Mouse (Mus musculus) heart, embryonic 14.5 days (tissue): ENCODE measurements at regions not wholly inside any gene's neighbourhood (a gene's known extent, or its start where the extent isn't known, plus 50 kb on each side); places are given as distances from the start of the nearest gene placed in this dataset.

Source experiments
- ATAC-seq: fragments of 200-750 bp; cut with Nextera tagmentation; 2 replicates; pipeline ENCODE4 v1.8.0; 2017; ENCODE audit warnings: low read depth, moderate TSS enrichment; ENCODE audit not compliant: insufficient number of reproducible peaks, insufficient read depth, low FRiP score
- H3K27ac ChIP-seq, 2 experiments: fragments of 200-500 bp in 1 of 2; fragments of 300-500 bp in 1 of 2; sonication (generic) in 1 of 2; replicated peaks in 1 of 2; 2 replicates each; pipeline ENCODE4 v1.5.1; 2012 to 2014; ENCODE audit warnings: low read depth in 2 of 2, low read length in 2 of 2, control low read depth in 1 of 2, mild to moderate bottlenecking in 1 of 2, mixed read lengths in 1 of 2; ENCODE audit not compliant: control insufficient read depth in 1 of 2, insufficient read depth in 1 of 2
- H3K27me3 ChIP-seq: fragments of 300-500 bp; sonication (generic); 2 replicates; pipeline ENCODE4 v1.6.1; 2014; ENCODE audit warnings: mild to moderate bottlenecking, low read length, control low read depth; ENCODE audit not compliant: control insufficient read depth, insufficient read depth
- H3K36me3 ChIP-seq: fragments of 300-500 bp; sonication (generic); 2 replicates; pipeline ENCODE4 v1.6.1; 2014; ENCODE audit warnings: mild to moderate bottlenecking, control low read depth, low read length, mixed read lengths; ENCODE audit not compliant: control insufficient read depth, insufficient read depth
- H3K4me1 ChIP-seq, 2 experiments: fragments of 200-500 bp in 1 of 2; fragments of 300-500 bp in 1 of 2; sonication (generic) in 1 of 2; 2 replicates each; pipeline ENCODE4 v1.6.1; 2012 to 2014; ENCODE audit warnings: low read length in 2 of 2, control low read depth in 1 of 2, mixed read lengths in 1 of 2; ENCODE audit not compliant: control insufficient read depth in 2 of 2, insufficient read depth in 2 of 2
- H3K4me2 ChIP-seq: fragments of 300-500 bp; sonication (generic); 2 replicates; pipeline ENCODE4 v1.6.1; 2014; ENCODE audit warnings: mild to moderate bottlenecking, low read length
- H3K4me3 ChIP-seq, 2 experiments: fragments of 200-500 bp in 1 of 2; fragments of 300-500 bp in 1 of 2; sonication (generic) in 1 of 2; 2 replicates each; pipeline ENCODE4 v1.5.1; 2012 to 2014; ENCODE audit warnings: low read length in 2 of 2, mild to moderate bottlenecking in 2 of 2, control low read depth in 1 of 2, low read depth in 1 of 2, moderate library complexity in 1 of 2; ENCODE audit not compliant: control insufficient read depth in 1 of 2, insufficient read depth in 1 of 2
- H3K9ac ChIP-seq: fragments of 300-500 bp; sonication (generic); 2 replicates; pipeline ENCODE4 v1.6.1; 2014; ENCODE audit warnings: mild to moderate bottlenecking, low read length
- H3K9me3 ChIP-seq: fragments of 300-500 bp; sonication (generic); 2 replicates; pipeline ENCODE4 v1.6.1; 2016; ENCODE audit warnings: low read length, control low read depth; ENCODE audit not compliant: control insufficient read depth
- WGBS: fragments of 180-500 bp; shearing (Covaris S2); extraction: QIAGEN DNeasy Blood & Tissue Kit; methylation state at CpG from one replicate; pipeline ENCODE4 v1.1.7; 2014; 5-methylcytosine and 5-hydroxymethylcytosine counted together

- no peak overlapping the region for H3K4me2 ChIP-seq
- ATAC-seq, result no peak
- H3K27me3 ChIP-seq, result no peaks in the 10 kb centered on the region
- H3K4me1 ChIP-seq, result no peaks in the 10 kb centered on the region
- no peaks in the 10 kb centered on the region for H3K36me3 ChIP-seq
- no peaks in the 10 kb centered on the region for H3K9me3 ChIP-seq
- no peak overlapping the region for H3K9ac ChIP-seq
- 64% methylated on average over 2 of the region's 2 CpGs for WGBS
- H3K4me3 ChIP-seq, result no peak overlapping the region
- no peak overlapping the region for H3K27ac ChIP-seq
Observed at GRCm38 (mm10) chr2:117399487-117399886, 56.7 kb upstream of the Rasgrp1 start.

GRCm38 (mm10) chr2:117403425-117404175 is 60.8 kb upstream of the Rasgrp1 start:
- Histone ChIP-seq H3K4me3 (no peak overlapping the region), H3K4me1 (no peaks in the 10 kb centered on the region), H3K36me3 (no peaks in the 10 kb centered on the region), H3K9me3 (no peaks in the 10 kb centered on the region), H3K27me3 (no peaks in the 10 kb centered on the region), H3K27ac (no peak overlapping the region), H3K4me2 (no peak overlapping the region), H3K9ac (no peak overlapping the region)
- WGBS, result 87% methylated on average over 4 of the region's 4 CpGs
- ATAC-seq, result no peak

GRCm38 (mm10) chr2:117405453-117405852 is 62.7 kb upstream of the Rasgrp1 start:
- Histone ChIP-seq H3K4me2 (no peak overlapping the region), H3K27ac (no peak overlapping the region), H3K4me3 (no peak overlapping the region), H3K4me1 (no peaks in the 10 kb centered on the region), H3K36me3 (no peaks in the 10 kb centered on the region), H3K27me3 (no peaks in the 10 kb centered on the region), H3K9me3 (no peaks in the 10 kb centered on the region), H3K9ac (no peak overlapping the region)
- 62% methylated on average over 2 of the region's 2 CpGs for WGBS
- ATAC-seq, result no peak

- Histone ChIP-seq H3K27me3 (no peaks in the 10 kb centered on the region), H3K27ac (no peak overlapping the region), H3K9ac (no peak overlapping the region), H3K36me3 (no peaks in the 10 kb centered on the region), H3K4me1 (no peaks in the 10 kb centered on the region), H3K9me3 (no peaks in the 10 kb centered on the region), H3K4me2 (no peak overlapping the region), H3K4me3 (no peak overlapping the region)
- no peak for ATAC-seq
- 62% methylated on average over 5 of the region's 5 CpGs for whole genome bisulfite sequencing
Observed at GRCm38 (mm10) chr2:117408241-117408640, 65.4 kb upstream of the Rasgrp1 start.

GRCm38 (mm10) chr2:117412045-117412606 is 69.3 kb upstream of the Rasgrp1 start:
- Histone ChIP-seq H3K27me3 (no peaks in the 10 kb centered on the region), H3K27ac (no peak overlapping the region), H3K9me3 (no peaks in the 10 kb centered on the region), H3K4me1 (no peaks in the 10 kb centered on the region), H3K4me2 (no peak overlapping the region), H3K4me3 (no peak overlapping the region), H3K36me3 (no peaks in the 10 kb centered on the region), H3K9ac (no peak overlapping the region)
- ATAC-seq, result no peak
- 36% methylated on average over 4 of the region's 4 CpGs for WGBS

DNA sequence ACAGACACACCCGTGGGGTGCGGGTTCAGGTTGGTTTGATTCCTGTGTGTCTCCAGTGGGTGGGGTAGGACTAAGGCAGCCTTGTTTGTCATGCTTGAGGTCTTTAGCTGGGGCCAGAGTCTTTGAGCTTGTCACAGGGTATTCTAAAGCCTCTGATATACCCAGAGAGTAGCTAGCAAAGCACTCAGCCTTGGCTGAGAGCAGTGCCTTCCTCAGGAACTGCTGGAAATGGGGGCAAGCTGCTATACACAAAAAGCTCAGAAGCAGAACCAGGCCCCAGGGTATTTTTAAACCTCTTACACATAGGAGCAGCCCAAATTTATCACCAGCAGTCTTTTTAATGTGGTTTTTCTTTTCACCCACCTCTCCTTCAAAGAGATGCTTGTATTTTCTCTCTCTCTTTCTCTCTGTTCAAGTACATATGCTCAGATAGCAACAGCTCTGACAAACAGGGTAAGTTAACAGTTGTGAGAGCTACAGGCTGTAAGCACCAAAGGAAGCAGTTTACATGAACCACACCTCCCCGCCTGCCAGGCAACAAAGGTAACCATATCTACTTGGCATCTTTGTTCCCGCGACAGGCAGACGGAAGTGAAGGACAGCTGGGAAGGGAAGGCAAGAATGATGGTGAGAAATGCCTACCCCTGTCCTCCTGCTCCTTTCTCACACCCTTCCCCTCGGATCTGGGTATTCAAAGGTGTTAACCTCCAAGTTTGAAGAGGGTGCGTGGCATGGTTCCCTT is 74.6 kb upstream of the Rasgrp1 start:
- Histone ChIP-seq H3K9me3 (no peaks in the 10 kb centered on the region), H3K4me2 (no peak overlapping the region), H3K27me3 (no peaks in the 10 kb centered on the region), H3K4me3 (no peak overlapping the region), H3K4me1 (no peaks in the 10 kb centered on the region), H3K36me3 (no peaks in the 10 kb centered on the region), H3K9ac (no peak overlapping the region), H3K27ac (no peak overlapping the region)
- no peak for ATAC-seq
- WGBS, result 51% methylated on average over 8 of the region's 8 CpGs

- no peaks in the 10 kb centered on the region for H3K9me3 ChIP-seq
- H3K27ac ChIP-seq, result no peak overlapping the region
- H3K4me3 ChIP-seq, result no peak overlapping the region
- no peaks in the 10 kb centered on the region for H3K36me3 ChIP-seq
- no peaks in the 10 kb centered on the region for H3K4me1 ChIP-seq
- WGBS, result 85% methylated on average over 8 of the region's 8 CpGs
- H3K9ac ChIP-seq, result no peak overlapping the region
- H3K4me2 ChIP-seq, result no peak overlapping the region
- no peak for ATAC-seq
- no peaks in the 10 kb centered on the region for H3K27me3 ChIP-seq
Observed at GRCm38 (mm10) chr2:117418121-117418615, 75.4 kb upstream of the Rasgrp1 start.
